Mouse (Mus musculus) MEL (cell line): ENCODE results near the gene Gm20388. TPM values are rescaled to one million over a fixed set of nuclear protein-coding genes. Genes with fewer than 3 reads are reported as not detected.

Source experiments
- DNase-seq: peaks from one replicate; pipeline ENCODE4 v3.0.0; 2011; ENCODE audit warnings: low read depth, low spot score
- H3K27ac ChIP-seq: 2 replicates; pipeline ENCODE4 v1.5.1; 2012; ENCODE audit warnings: low read depth, mild to moderate bottlenecking, control low read depth, low read length, moderate library complexity; ENCODE audit not compliant: control insufficient read depth
- H3K27me3 ChIP-seq, 2 experiments: fragments of 150-350 bp in 1 of 2; sonication (generic) in 1 of 2; 2 replicates each; pipeline ENCODE4 v1.6.1; 2012; ENCODE audit warnings: low read length in 2 of 2, mild to moderate bottlenecking in 2 of 2, improper control_type of control experiment in 1 of 2, moderate library complexity in 1 of 2; ENCODE audit not compliant: insufficient read depth in 2 of 2, control insufficient read depth in 1 of 2
- H3K36me3 ChIP-seq, 2 experiments: 2 replicates each; pipeline ENCODE4 v1.6.1; 2012 to 2014; ENCODE audit warnings: low read length in 2 of 2, improper control_type of control experiment in 1 of 2, inconsistent platforms in 1 of 2, mild to moderate bottlenecking in 1 of 2; ENCODE audit not compliant: insufficient read depth in 2 of 2, control insufficient read depth in 1 of 2
- H3K4me1 ChIP-seq, 2 experiments: fragments of 150-350 bp in 1 of 2; sonication (generic) in 1 of 2; 2 replicates each; pipeline ENCODE4 v1.6.1; 2012; ENCODE audit warnings: low read length in 2 of 2, improper control_type of control experiment in 1 of 2, mild to moderate bottlenecking in 1 of 2; ENCODE audit not compliant: insufficient read depth in 2 of 2, control insufficient read depth in 1 of 2
- H3K4me3 ChIP-seq, 2 experiments: fragments of 150-350 bp in 1 of 2; sonication (generic) in 1 of 2; 2 replicates each; pipeline ENCODE4 v1.5.1; 2012; ENCODE audit warnings: low read depth in 2 of 2, low read length in 2 of 2, mild to moderate bottlenecking in 2 of 2, moderate library complexity in 2 of 2, control low read depth in 1 of 2, improper control_type of control experiment in 1 of 2; ENCODE audit not compliant: control insufficient read depth in 1 of 2, insufficient read depth in 1 of 2
- H3K79me2 ChIP-seq: 2 replicates; pipeline ENCODE4 v1.6.1; 2012; ENCODE audit warnings: mild to moderate bottlenecking, low read length, moderate library complexity; ENCODE audit not compliant: control insufficient read depth, poor library complexity, insufficient read depth
- H3K9ac ChIP-seq: 2 replicates; pipeline ENCODE4 v1.6.1; 2012; ENCODE audit warnings: low read depth, mild to moderate bottlenecking, control low read depth, low read length, moderate library complexity; ENCODE audit not compliant: control insufficient read depth, poor library complexity, severe bottlenecking
- H3K9me3 ChIP-seq: fragments of 150-350 bp; sonication (generic); replicated peaks from 2 replicates; pipeline ENCODE4 v1.6.1; 2012; ENCODE audit warnings: mild to moderate bottlenecking, low read length, improper control_type of control experiment, moderate library complexity; ENCODE audit not compliant: insufficient read depth
- CHD1 ChIP-seq: IDR thresholded peaks from 2 replicates; pipeline ENCODE4 v1.6.1; 2012; ENCODE audit warnings: low read depth, mild to moderate bottlenecking, inconsistent platforms, low read length, improper control_type of control experiment
- CHD2 ChIP-seq: IDR thresholded peaks from 2 replicates; pipeline ENCODE4 v1.6.1; 2011; ENCODE audit warnings: low read length, improper control_type of control experiment
- CTCF ChIP-seq, 3 experiments: IDR thresholded peaks in 2 of 3; conservative IDR thresholded peaks in 1 of 3; 2 replicates each; pipeline ENCODE4 v1.5.1; 2011 to 2012; ENCODE audit warnings: low read length in 3 of 3, low read depth in 2 of 3, mild to moderate bottlenecking in 2 of 3, improper control_type of control experiment in 1 of 3, inconsistent platforms in 1 of 3, mixed read lengths in 1 of 3, moderate library complexity in 1 of 3; ENCODE audit not compliant: control insufficient read depth in 1 of 3, insufficient read depth in 1 of 3, poor library complexity in 1 of 3, severe bottlenecking in 1 of 3
- E2F4 ChIP-seq: IDR thresholded peaks from 2 replicates; pipeline ENCODE4 v1.6.1; 2011; ENCODE audit warnings: low read depth, low read length, improper control_type of control experiment, borderline replicate concordance
- ELF1 ChIP-seq: IDR thresholded peaks from 2 replicates; pipeline ENCODE4 v1.6.1; 2014; ENCODE audit warnings: low read depth, mild to moderate bottlenecking, inconsistent platforms, low read length, improper control_type of control experiment, moderate library complexity
- EP300 ChIP-seq, 2 experiments: IDR thresholded peaks; 2 replicates each; pipeline ENCODE4 v1.6.1; 2011; ENCODE audit warnings: improper control_type of control experiment in 2 of 2, low read length in 2 of 2, low read depth in 1 of 2, mild to moderate bottlenecking in 1 of 2
- ETS1 ChIP-seq: IDR thresholded peaks from 2 replicates; pipeline ENCODE4 v1.6.1; 2012; ENCODE audit warnings: low read depth, mild to moderate bottlenecking, inconsistent platforms, low read length, improper control_type of control experiment, moderate library complexity
- GABPA ChIP-seq: IDR thresholded peaks from 2 replicates; pipeline ENCODE4 v1.6.1; 2012; ENCODE audit warnings: low read depth, mild to moderate bottlenecking, inconsistent platforms, low read length, improper control_type of control experiment, moderate library complexity
- GATA1 ChIP-seq: IDR thresholded peaks from 2 replicates; pipeline ENCODE4 v1.6.1; 2011; ENCODE audit warnings: low read depth, low read length, improper control_type of control experiment
- JUND ChIP-seq: IDR thresholded peaks from 2 replicates; pipeline ENCODE4 v1.6.1; 2011; ENCODE audit warnings: low read depth, mild to moderate bottlenecking, improper control_type of control experiment, low read length
- MAFK ChIP-seq: IDR thresholded peaks from 2 replicates; pipeline ENCODE4 v1.6.1; 2011; ENCODE audit warnings: low read depth, mild to moderate bottlenecking, low read length, improper control_type of control experiment, borderline replicate concordance
- MAX ChIP-seq: IDR thresholded peaks from 2 replicates; pipeline ENCODE4 v1.6.1; 2011; ENCODE audit warnings: low read length, improper control_type of control experiment
- MAZ ChIP-seq: IDR thresholded peaks from 2 replicates; pipeline ENCODE4 v1.6.1; 2012; ENCODE audit warnings: low read depth, mild to moderate bottlenecking, inconsistent platforms, low read length, improper control_type of control experiment
- MYB ChIP-seq: IDR thresholded peaks from 2 replicates; pipeline ENCODE4 v1.6.1; 2011; ENCODE audit warnings: mild to moderate bottlenecking, low read depth, low read length, improper control_type of control experiment
- MYC ChIP-seq: IDR thresholded peaks from 2 replicates; pipeline ENCODE4 v1.6.1; 2011; ENCODE audit warnings: low read depth, mild to moderate bottlenecking, low read length, improper control_type of control experiment, moderate library complexity
- NRF1 ChIP-seq: IDR thresholded peaks from 2 replicates; pipeline ENCODE4 v1.6.1; 2014; ENCODE audit warnings: low read depth, mild to moderate bottlenecking, inconsistent platforms, low read length, improper control_type of control experiment, moderate library complexity; ENCODE audit not compliant: poor library complexity, insufficient read depth, severe bottlenecking
- POLR2AphosphoS2 ChIP-seq: IDR thresholded peaks from 2 replicates; pipeline ENCODE4 v1.6.1; 2011; ENCODE audit warnings: low read length, improper control_type of control experiment
- RAD21 ChIP-seq: IDR thresholded peaks from 2 replicates; pipeline ENCODE4 v1.6.1; 2011; ENCODE audit warnings: mild to moderate bottlenecking, low read depth, low read length, improper control_type of control experiment
- SIN3A ChIP-seq: IDR thresholded peaks from 2 replicates; pipeline ENCODE4 v1.6.1; 2012; ENCODE audit warnings: low read length, improper control_type of control experiment, inconsistent platforms
- SMC3 ChIP-seq: IDR thresholded peaks from 2 replicates; pipeline ENCODE4 v1.6.1; 2011; ENCODE audit warnings: low read depth, low read length, improper control_type of control experiment
- TCF12 ChIP-seq: IDR thresholded peaks from 2 replicates; pipeline ENCODE4 v1.6.1; 2014; ENCODE audit warnings: low read depth, mild to moderate bottlenecking, inconsistent platforms, low read length, improper control_type of control experiment, moderate library complexity
- ZC3H11A ChIP-seq: IDR thresholded peaks from 2 replicates; pipeline ENCODE4 v1.6.1; 2012; ENCODE audit warnings: low read depth, mild to moderate bottlenecking, inconsistent platforms, low read length, improper control_type of control experiment
- ZMIZ1 ChIP-seq: IDR thresholded peaks from 2 replicates; pipeline ENCODE4 v1.6.1; 2012; ENCODE audit warnings: low read depth, mild to moderate bottlenecking, inconsistent platforms, low read length, improper control_type of control experiment, moderate library complexity
- ZNF384 ChIP-seq: IDR thresholded peaks from 2 replicates; pipeline ENCODE4 v1.6.1; 2012; ENCODE audit warnings: low read depth, mild to moderate bottlenecking, inconsistent platforms, low read length, improper control_type of control experiment
- polyA plus RNA-seq, 2 experiments: library from polyadenylated mRNA; stranded (reverse) in 1 of 2; unstranded in 1 of 2; fragments of >175 nt in 1 of 2; fragments of >200 nt in 1 of 2; gene quantifications; 2 replicates each; pipeline versions ENCODE4 v1.2.1 to v1.2.4; 2012; ENCODE audit warnings: low replicate concordance in 2 of 2, low read depth in 1 of 2; ENCODE audit not compliant: insufficient read length in 2 of 2, insufficient read depth in 1 of 2, missing spikeins in 1 of 2
- total RNA-seq: library from RNA; depleted of rRNA; stranded (reverse); fragments of 300-350 nt; gene quantifications from 2 replicates; pipeline ENCODE4 v1.2.3, GENCODE M21; 2012

The Gm20388 gene
- total and polyA plus RNA-seq, 3 experiments, result 11.1 to 17.8 TPM; not detected in 1

DNA sequence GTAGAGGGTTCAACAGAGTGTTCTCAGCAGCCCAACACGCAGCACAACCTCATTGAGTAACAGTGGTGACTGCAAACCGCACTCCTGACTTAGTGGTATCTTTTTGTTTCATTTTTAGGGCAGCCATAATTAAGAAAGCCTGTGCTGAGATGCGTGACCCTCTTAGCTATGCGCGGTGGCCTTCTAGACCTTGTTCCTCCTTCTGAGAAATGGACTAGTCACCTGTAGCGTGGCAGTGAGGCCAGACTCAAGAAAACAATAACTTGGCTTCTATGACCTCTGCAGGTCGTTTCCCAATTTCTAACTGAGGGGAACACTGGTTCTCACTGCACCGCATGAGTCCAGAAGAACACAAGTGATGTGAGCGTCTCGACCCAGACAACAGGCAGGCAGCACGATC, 2993.9 kb downstream of the Gm20388 start:
- TF ChIP-seq GATA1 (no peak), POLR2AphosphoS2 (no peak), ZNF384 (no peak), CHD1 (no peak), MYC (no peak), GABPA (no peak)
- Histone ChIP-seq H3K4me1 (peaks cover 10 to 16% of the 10 kb centered on the region in 2 experiments), H3K9me3 (no peaks in the 10 kb centered on the region), H3K27me3 (no peaks in the 10 kb centered on the region), H3K36me3 (peaks cover 15 to 21% of the 10 kb centered on the region in 2 experiments), H3K79me2 (peaks cover 17% of the 10 kb centered on the region), H3K9ac (no peak overlapping the region), H3K27ac (no peak overlapping the region), H3K4me3 (no peak overlapping the region)
- DNase-seq, result no peak

DNA sequence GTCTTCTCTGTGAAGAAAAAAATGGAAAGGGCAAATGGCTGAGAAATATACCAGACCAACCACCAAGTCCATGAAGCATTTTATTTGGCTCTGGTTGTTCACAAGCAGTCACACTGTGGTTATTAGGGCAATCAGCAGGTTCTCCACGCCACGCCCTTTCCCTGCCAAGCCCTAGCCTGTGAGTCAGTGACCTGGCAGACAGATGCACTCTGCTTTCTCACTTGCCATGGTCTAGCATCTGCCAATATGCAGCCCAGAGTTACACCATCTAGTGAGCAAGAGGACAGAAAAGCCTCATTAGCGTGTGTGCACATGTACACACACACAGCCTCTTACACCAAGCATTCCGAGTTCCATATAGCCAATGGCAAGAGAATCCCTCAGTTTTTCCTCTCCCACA, 2994.7 kb downstream of the Gm20388 start:
- TF ChIP-seq ETS1 (peak; percentile 33; the same call in 1 of the 2 replicates), MYB (no peak)
- H3K9me3 ChIP-seq, result no peaks in the 10 kb centered on the region
- no peak overlapping the region for H3K4me3 ChIP-seq
- H3K36me3 ChIP-seq, result peaks cover 13 to 21% of the 10 kb centered on the region in 2 experiments
- H3K4me1 ChIP-seq, result peaks cover 10 to 16% of the 10 kb centered on the region in 2 experiments
- no peak overlapping the region for H3K27ac ChIP-seq
- DNase-seq, result peak; percentile 61
- H3K27me3 ChIP-seq, result no peaks in the 10 kb centered on the region
- H3K9ac ChIP-seq, result no peak overlapping the region
- H3K79me2 ChIP-seq, result peaks cover 19% of the 10 kb centered on the region

DNA sequence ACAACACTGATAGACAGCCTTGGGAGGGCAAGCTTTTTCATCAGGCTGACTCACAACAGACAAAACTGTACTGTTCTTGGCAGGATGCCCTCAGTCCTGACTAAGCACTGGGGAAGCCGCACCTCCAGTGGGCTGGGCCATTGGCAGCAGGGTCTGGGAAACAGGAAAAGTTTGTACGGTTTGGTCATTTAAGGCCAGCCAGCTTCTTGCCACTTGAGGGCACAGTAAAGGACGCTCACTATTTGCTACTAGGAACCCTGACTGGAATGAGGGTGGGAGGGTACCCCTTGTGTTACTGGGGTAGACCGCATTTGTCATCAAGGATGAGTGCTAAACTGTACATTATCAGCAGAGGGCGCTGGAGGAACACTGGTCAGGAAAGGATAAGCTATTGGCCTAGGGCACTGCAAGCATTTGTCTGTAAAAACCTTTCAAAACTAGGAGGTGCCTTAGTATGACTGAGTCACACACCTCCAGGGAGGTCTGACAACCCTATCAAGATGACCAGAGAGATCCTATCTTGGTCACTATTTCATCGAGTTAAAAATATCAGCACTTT, 2995.9 kb downstream of the Gm20388 start:
- H3K9ac ChIP-seq, result peak overlapping the region; percentile 45; the same call in 1 of the 2 replicates
- peaks cover 10 to 16% of the 10 kb centered on the region in 2 experiments for H3K4me1 ChIP-seq
- no peaks in the 10 kb centered on the region for H3K9me3 ChIP-seq
- peak overlapping the region in 1 of 2 experiments; percentile 26; a peak in 2 of 4 replicates for H3K4me3 ChIP-seq
- H3K27ac ChIP-seq, result peak overlapping the region; percentile 78
- peaks cover 11 to 21% of the 10 kb centered on the region in 2 experiments for H3K36me3 ChIP-seq
- H3K79me2 ChIP-seq, result peaks cover 19% of the 10 kb centered on the region
- H3K27me3 ChIP-seq, result no peaks in the 10 kb centered on the region
- peak; percentile 98 for DNase-seq
- TF ChIP-seq MYC (peak; percentile 73), ZC3H11A (peak; percentile 85), CHD2 (no peak; the same call in 1 of the 2 replicates), MAFK (no peak), E2F4 (no peak), ELF1 (0 out of 2 replicates have a peak, but pooled peaks have one; percentile 39), MAZ (no peak; the same call in 1 of the 2 replicates), ETS1 (peak; percentile 85), MAX (no peak), SIN3A (peak; percentile 88), GATA1 (peak; percentile 52; the same call in 1 of the 2 replicates), SMC3 (peak; percentile 82), GABPA (no peak; the same call in 1 of the 2 replicates), RAD21 (peak; percentile 95), CHD1 (0 out of 2 replicates have a peak, but pooled peaks have one; percentile 58), JUND (0 out of 2 replicates have a peak, but pooled peaks have one; percentile 36), CTCF (IDR thresholded peaks at IDR 0.05 in 2 of 3, conservative IDR thresholded peaks at IDR 0.05 in 1 of 3; ENCODE audit: control insufficient read depth in 1 of 3, insufficient read depth in 1 of 3, low read depth in 2 of 3, low read length in 3 of 3, poor library complexity in 1 of 3, severe bottlenecking in 1 of 3) (peak; percentile 60 to 93 (median 90)), NRF1 (no peak), POLR2AphosphoS2 (0 out of 2 replicates have a peak, but pooled peaks have one; percentile 22), ZMIZ1 (peak; percentile 45; the same call in 1 of the 2 replicates), TCF12 (0 out of 2 replicates have a peak, but pooled peaks have one; percentile 8), EP300 (IDR thresholded peaks at IDR 0.05; ENCODE audit: low read depth in 1 of 2, low read length in 2 of 2) (peak; percentile 17 to 48; a peak in 2 of 4 replicates)
